Mouse (Mus musculus) small intestine, adult 2 months (tissue): Measurements from ENCODE around the gene Tmem174. TPM values are rescaled to one million over a fixed set of nuclear protein-coding genes. Genes with fewer than 3 reads are reported as not detected.

Source experiments
- H3K27ac ChIP-seq: fragments of 200-500 bp; 2 replicates; pipeline ENCODE4 v1.5.1; 2012; ENCODE audit warnings: low read depth, low read length, control low read depth, inconsistent platforms; ENCODE audit not compliant: insufficient read depth
- H3K27me3 ChIP-seq: fragments of 200-500 bp; 2 replicates; pipeline ENCODE4 v1.6.1; 2012; ENCODE audit warnings: mild to moderate bottlenecking, moderate library complexity, low read length, inconsistent platforms; ENCODE audit not compliant: control insufficient read depth, insufficient read depth
- H3K36me3 ChIP-seq: fragments of 200-500 bp; 2 replicates; pipeline ENCODE4 v1.6.1; 2012; ENCODE audit warnings: mild to moderate bottlenecking, low read length, control low read depth, inconsistent platforms; ENCODE audit not compliant: control insufficient read depth, insufficient read depth
- H3K4me1 ChIP-seq: fragments of 200-500 bp; 2 replicates; pipeline ENCODE4 v1.6.1; 2012; ENCODE audit warnings: low read length, inconsistent platforms, mixed read lengths; ENCODE audit not compliant: control insufficient read depth, insufficient read depth, insufficient read length
- H3K4me3 ChIP-seq: fragments of 200-500 bp; 2 replicates; pipeline ENCODE4 v1.5.1; 2012; ENCODE audit warnings: low read depth, mild to moderate bottlenecking, control low read depth, inconsistent platforms, low read length, moderate library complexity
- CTCF ChIP-seq: fragments of 200-500 bp; IDR thresholded peaks from 2 replicates; pipeline ENCODE4 v1.5.1; 2012; ENCODE audit warnings: low read depth, mild to moderate bottlenecking, control low read depth, inconsistent platforms, low read length, moderate library complexity, mixed read lengths; ENCODE audit not compliant: insufficient replicate concordance, insufficient read length; ENCODE audit errors: extremely low read depth
- POLR2A ChIP-seq: fragments of 200-500 bp; IDR thresholded peaks from 2 replicates; pipeline ENCODE4 v1.6.1; 2012; ENCODE audit warnings: low read depth, mild to moderate bottlenecking, control low read depth, inconsistent platforms, low read length, moderate library complexity
- WGBS: fragments of 180-500 bp; shearing (Covaris S2); methylation state at CpG from one replicate; pipeline ENCODE4 v1.1.7; 2018; 5-methylcytosine and 5-hydroxymethylcytosine counted together
- polyA plus RNA-seq: library from polyadenylated mRNA; depleted of rRNA; stranded (reverse); fragments of >200 nt; gene quantifications from 2 replicates; pipeline ENCODE4 v1.2.3, GENCODE M21; 2012

The Tmem174 gene
- polyA plus RNA-seq, 1 experiment: 0.08 TPM

- Histone ChIP-seq H3K4me3 (no peak overlapping the region), H3K27ac (no peak overlapping the region), H3K27me3 (no peaks in the 10 kb centered on the region), H3K4me1 (peaks cover 6% of the 10 kb centered on the region; the same call in 1 of the 2 replicates), H3K36me3 (no peaks in the 10 kb centered on the region)
- 31% methylated on average over 17 of the region's 17 CpGs for WGBS
- TF ChIP-seq CTCF: no peak
- TF ChIP-seq POLR2A: no peak
Measured at GRCm38 (mm10) chr13:98651228-98651977, 14.2 kb upstream of the Tmem174 start.

GRCm38 (mm10) chr13:98647775-98648568, 10.8 kb upstream of the Tmem174 start:
- H3K27ac ChIP-seq: no peak overlapping the region
- H3K36me3 ChIP-seq: no peaks in the 10 kb centered on the region
- no peak for TF ChIP-seq CTCF
- no peak for TF ChIP-seq POLR2A
- H3K4me1 ChIP-seq: peaks cover 6% of the 10 kb centered on the region; the same call in 1 of the 2 replicates
- no peak overlapping the region for H3K4me3 ChIP-seq
- WGBS: 84% methylated on average over 22 of the region's 22 CpGs
- H3K27me3 ChIP-seq: no peaks in the 10 kb centered on the region

- peak overlapping the region; percentile 90 for H3K27ac ChIP-seq
- TF ChIP-seq POLR2A: no peak
- TF ChIP-seq CTCF: no peak
- H3K27me3 ChIP-seq: no peaks in the 10 kb centered on the region
- no peaks in the 10 kb centered on the region for H3K36me3 ChIP-seq
- peaks cover 25% of the 10 kb centered on the region; the same call in 1 of the 2 replicates for H3K4me1 ChIP-seq
- 37% methylated on average over 5 of the region's 5 CpGs for whole genome bisulfite sequencing
- H3K4me3 ChIP-seq: no peak overlapping the region
Measured at GRCm38 (mm10) chr13:98638507-98639166, 1.4 kb upstream of the Tmem174 start.

GRCm38 (mm10) chr13:98636571-98636970, 639 bp downstream of the Tmem174 start:
- no peak overlapping the region for H3K27ac ChIP-seq
- TF ChIP-seq CTCF (no peak), POLR2A (no peak)
- no peak overlapping the region for H3K4me3 ChIP-seq
- 81% methylated on average over 18 of the region's 18 CpGs for WGBS
- no peaks in the 10 kb centered on the region for H3K36me3 ChIP-seq
- no peaks in the 10 kb centered on the region for H3K27me3 ChIP-seq
- H3K4me1 ChIP-seq: peaks cover 25% of the 10 kb centered on the region; the same call in 1 of the 2 replicates

- WGBS: 45% methylated on average over 6 of the region's 6 CpGs
Measured at GRCm38 (mm10) chr13:98633641-98634484, 3.3 kb downstream of the Tmem174 start.

GRCm38 (mm10) chr13:98632306-98632942, 4.8 kb downstream of the Tmem174 start:
- H3K27me3 ChIP-seq: no peaks in the 10 kb centered on the region
- no peak overlapping the region for H3K27ac ChIP-seq
- H3K4me1 ChIP-seq: peaks cover 8% of the 10 kb centered on the region; the same call in 1 of the 2 replicates
- WGBS: 86% methylated on average over 9 of the region's 9 CpGs
- no peak overlapping the region for H3K4me3 ChIP-seq
- H3K36me3 ChIP-seq: no peaks in the 10 kb centered on the region
- no peak for TF ChIP-seq POLR2A
- no peak for TF ChIP-seq CTCF

More at GRCm38 (mm10) chr13:98633641-98634484, 3.3 kb downstream of the Tmem174 start:
- Histone ChIP-seq H3K27ac (no peak overlapping the region), H3K27me3 (no peaks in the 10 kb centered on the region), H3K4me3 (no peak overlapping the region), H3K4me1 (peaks cover 16% of the 10 kb centered on the region; the same call in 1 of the 2 replicates), H3K36me3 (no peaks in the 10 kb centered on the region)
- TF ChIP-seq POLR2A (no peak), CTCF (peak; percentile 51; the same call in 1 of the 2 replicates)
